Mouse (Mus musculus) limb, embryonic 11.5 days (tissue): ENCODE data around the gene Mecp2. TPM values are rescaled to one million over a fixed set of nuclear protein-coding genes. Genes with fewer than 3 reads are reported as not detected.
A peak's percentile ranks its signal among the peaks of the same experiment; 100 is the strongest.

Experiments
- ATAC-seq: fragments of 200-750 bp; cut with Nextera tagmentation; 2 replicates; pipeline ENCODE4 v1.8.0; 2017; ENCODE audit warnings: low read depth; ENCODE audit not compliant: insufficient number of reproducible peaks, low FRiP score, low TSS enrichment
- DNase-seq: peaks from one replicate; pipeline ENCODE4 v3.0.0-alpha.2; 2015; ENCODE audit warnings: low spot score
- H3K27ac ChIP-seq: fragments of 300-500 bp; sonication (generic); replicated peaks from 2 replicates; pipeline ENCODE4 v1.5.1; 2014; ENCODE audit warnings: low read depth, mild to moderate bottlenecking, low read length
- H3K27me3 ChIP-seq: fragments of 300-500 bp; sonication (generic); 2 replicates; pipeline ENCODE4 v1.6.1; 2014; ENCODE audit warnings: mild to moderate bottlenecking, low read length, mixed read lengths; ENCODE audit not compliant: control insufficient read depth, insufficient read depth
- H3K36me3 ChIP-seq: fragments of 300-500 bp; sonication (generic); 2 replicates; pipeline ENCODE4 v1.6.1; 2014; ENCODE audit warnings: mild to moderate bottlenecking, low read length, moderate library complexity, mixed read lengths; ENCODE audit not compliant: control insufficient read depth, insufficient read depth
- H3K4me1 ChIP-seq: fragments of 300-500 bp; sonication (generic); 2 replicates; pipeline ENCODE4 v1.6.1; 2014; ENCODE audit warnings: low read length, mixed read lengths; ENCODE audit not compliant: control insufficient read depth, insufficient read depth
- H3K4me2 ChIP-seq: fragments of 300-500 bp; sonication (generic); 2 replicates; pipeline ENCODE4 v1.6.1; 2014; ENCODE audit warnings: low read depth, mild to moderate bottlenecking, moderate library complexity; ENCODE audit not compliant: severe bottlenecking
- H3K4me3 ChIP-seq: fragments of 300-500 bp; sonication (generic); 2 replicates; pipeline ENCODE4 v1.5.1; 2014; ENCODE audit warnings: low read depth, low read length
- H3K9ac ChIP-seq: fragments of 300-500 bp; sonication (generic); 2 replicates; pipeline ENCODE4 v1.6.1; 2014; ENCODE audit warnings: mild to moderate bottlenecking, low read length
- H3K9me3 ChIP-seq: fragments of 300-500 bp; sonication (generic); 2 replicates; pipeline ENCODE4 v1.6.1; 2016; ENCODE audit warnings: low read length; ENCODE audit not compliant: control insufficient read depth
- WGBS: fragments of 180-500 bp; shearing (Covaris S2); extraction: QIAGEN DNeasy Blood & Tissue Kit; methylation state at CpG from one replicate; pipeline ENCODE4 v1.1.7; 2014; 5-methylcytosine and 5-hydroxymethylcytosine counted together
- polyA plus RNA-seq: library from polyadenylated mRNA; unstranded; fragments of >200 nt; fragmentation: Nextera tagmentation; extraction: Ambion mirVana; gene quantifications from 2 replicates; pipeline ENCODE4 v1.2.1, GENCODE M21; 2014

Gene Mecp2
- polyA plus RNA-seq, 1 experiment from 2014 or later: 13.1 TPM

DNA sequence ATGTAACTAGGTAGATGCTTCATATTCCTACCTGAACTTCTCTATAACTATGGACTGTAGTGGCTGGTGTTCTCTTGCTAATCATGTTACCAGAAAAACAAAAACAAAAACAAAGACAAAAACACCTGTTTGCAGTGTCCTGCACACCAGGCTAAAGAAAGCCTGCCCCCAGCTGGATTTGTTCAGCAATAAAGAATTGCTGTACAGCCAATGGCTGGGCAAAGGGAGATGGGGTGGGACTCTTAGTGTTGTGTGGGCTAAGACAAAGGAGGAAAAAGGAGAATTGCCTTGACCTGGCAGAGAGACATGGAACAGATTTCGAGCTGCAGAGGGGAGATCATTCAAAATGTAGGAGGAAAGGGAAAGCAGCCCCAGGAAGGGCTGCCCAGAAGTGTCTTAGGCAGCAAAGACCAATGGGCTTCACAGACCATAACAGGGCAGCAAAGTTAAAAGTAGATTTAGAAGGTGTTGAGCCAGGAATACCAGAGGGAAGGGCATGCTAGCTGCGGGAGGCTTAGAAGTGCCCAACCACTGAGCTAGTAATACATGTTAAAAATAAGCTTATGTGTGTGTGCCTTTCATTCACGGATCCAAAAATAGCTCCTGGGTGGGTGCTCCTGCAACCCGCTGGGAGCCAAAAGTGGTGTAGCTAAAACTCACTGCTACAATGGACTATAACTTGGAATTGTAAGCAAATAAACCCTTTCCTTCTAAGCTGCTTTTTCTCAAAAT lies 31.5 kb downstream of the Mecp2 start:
- no peak for ATAC-seq
- no peak for DNase-seq
- Histone ChIP-seq H3K9me3 (no peaks in the 10 kb centered on the region), H3K4me3 (no peak overlapping the region), H3K36me3 (no peaks in the 10 kb centered on the region), H3K27me3 (no peaks in the 10 kb centered on the region), H3K4me2 (no peak overlapping the region), H3K4me1 (no peaks in the 10 kb centered on the region), H3K27ac (no peak overlapping the region), H3K9ac (no peak overlapping the region)
- WGBS: 74% methylated on average over 4 of the region's 4 CpGs

DNA sequence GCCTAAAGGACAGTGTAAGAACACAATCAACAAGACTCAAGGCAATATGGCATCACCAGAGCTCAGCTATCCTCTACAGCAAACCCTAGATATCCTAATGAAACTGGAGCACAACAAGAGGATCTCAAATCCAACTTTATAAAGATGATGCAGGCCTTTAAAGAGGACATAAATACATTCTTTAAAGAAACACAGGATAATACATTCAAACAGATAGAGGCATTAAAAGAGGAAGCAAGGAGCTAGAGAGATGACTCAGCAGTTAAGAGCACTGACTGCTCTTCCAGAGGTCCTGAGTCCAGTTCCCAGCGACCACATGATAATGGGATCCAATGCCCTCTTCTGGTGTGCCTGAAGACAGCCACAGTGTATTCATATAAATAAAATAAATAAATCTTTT lies 40.0 kb downstream of the Mecp2 start:
- Histone ChIP-seq H3K36me3 (no peaks in the 10 kb centered on the region), H3K27ac (no peak overlapping the region), H3K4me3 (no peak overlapping the region), H3K9ac (no peak overlapping the region), H3K4me1 (no peaks in the 10 kb centered on the region), H3K4me2 (no peak overlapping the region), H3K27me3 (no peaks in the 10 kb centered on the region), H3K9me3 (no peaks in the 10 kb centered on the region)
- DNase-seq: no peak
- WGBS: 61% methylated on average over 1 of the region's 1 CpGs
- no peak for ATAC-seq

- Histone ChIP-seq H3K36me3 (no peaks in the 10 kb centered on the region), H3K27ac (peak overlapping the region; percentile 90; the same call in 1 of the 2 replicates), H3K9ac (peak overlapping the region; percentile 86), H3K4me1 (no peaks in the 10 kb centered on the region), H3K9me3 (no peaks in the 10 kb centered on the region), H3K27me3 (peaks cover 10% of the 10 kb centered on the region; the same call in 1 of the 2 replicates), H3K4me3 (peak overlapping the region; percentile 59), H3K4me2 (peak overlapping the region; percentile 25; the same call in 1 of the 2 replicates)
- WGBS: 8% methylated on average over 25 of the region's 27 CpGs
- DNase-seq: peak; percentile 94
- peak; percentile 99 for ATAC-seq
Observed at GRCm38 (mm10) chrX:74085601-74086038, 49.5 kb downstream of the Mecp2 start.

GRCm38 (mm10) chrX:74084946-74085498 lies 50.1 kb downstream of the Mecp2 start:
- H3K9ac ChIP-seq: peak overlapping the region; percentile 86
- ATAC-seq (peak; percentile 74), DNase-seq (peak; percentile 79)
- 19% methylated on average over 17 of the region's 56 CpGs for WGBS
- peak overlapping the region; percentile 59 for H3K4me3 ChIP-seq
- H3K27ac ChIP-seq: peak overlapping the region; percentile 90
- no peaks in the 10 kb centered on the region for H3K4me1 ChIP-seq
- peak overlapping the region; percentile 60 for H3K4me2 ChIP-seq
- H3K27me3 ChIP-seq: peaks cover 10% of the 10 kb centered on the region; the same call in 1 of the 2 replicates
- no peaks in the 10 kb centered on the region for H3K36me3 ChIP-seq
- no peaks in the 10 kb centered on the region for H3K9me3 ChIP-seq

DNA sequence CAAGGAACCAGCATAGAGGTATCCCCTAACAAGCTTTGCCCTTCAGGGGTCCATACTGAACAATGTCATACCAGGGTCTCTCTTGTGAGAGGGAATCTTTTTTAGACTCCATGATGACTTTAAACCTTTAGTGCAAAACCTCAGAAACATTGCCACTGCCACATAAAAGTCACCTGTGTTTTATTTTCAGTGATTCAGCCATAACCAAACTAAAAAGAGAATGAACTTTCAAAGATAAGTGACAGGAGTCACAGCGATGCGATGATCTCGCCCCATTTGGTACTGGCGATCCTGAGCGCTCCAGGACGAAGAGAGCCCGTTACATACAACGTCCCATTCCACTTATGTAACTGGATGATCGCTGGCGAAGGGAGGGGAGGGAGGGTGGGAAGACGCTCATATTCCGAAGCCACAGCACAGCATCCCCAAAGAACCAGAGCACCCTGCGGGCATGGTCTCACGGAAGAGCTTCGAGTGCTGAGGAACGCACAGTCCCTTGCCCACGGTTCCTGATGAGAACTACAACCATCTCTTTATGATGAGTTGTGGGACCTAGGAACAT lies 50.8 kb downstream of the Mecp2 start:
- no peaks in the 10 kb centered on the region for H3K4me1 ChIP-seq
- DNase-seq: peak; percentile 20
- peak overlapping the region; percentile 60 for H3K4me2 ChIP-seq
- ATAC-seq: no peak
- H3K9me3 ChIP-seq: no peaks in the 10 kb centered on the region
- WGBS: 33% methylated on average over 17 of the region's 17 CpGs
- no peak overlapping the region for H3K27ac ChIP-seq
- no peaks in the 10 kb centered on the region for H3K36me3 ChIP-seq
- peaks cover 10% of the 10 kb centered on the region; the same call in 1 of the 2 replicates for H3K27me3 ChIP-seq
- H3K9ac ChIP-seq: peak overlapping the region; percentile 86
- H3K4me3 ChIP-seq: peak overlapping the region; percentile 59

DNA sequence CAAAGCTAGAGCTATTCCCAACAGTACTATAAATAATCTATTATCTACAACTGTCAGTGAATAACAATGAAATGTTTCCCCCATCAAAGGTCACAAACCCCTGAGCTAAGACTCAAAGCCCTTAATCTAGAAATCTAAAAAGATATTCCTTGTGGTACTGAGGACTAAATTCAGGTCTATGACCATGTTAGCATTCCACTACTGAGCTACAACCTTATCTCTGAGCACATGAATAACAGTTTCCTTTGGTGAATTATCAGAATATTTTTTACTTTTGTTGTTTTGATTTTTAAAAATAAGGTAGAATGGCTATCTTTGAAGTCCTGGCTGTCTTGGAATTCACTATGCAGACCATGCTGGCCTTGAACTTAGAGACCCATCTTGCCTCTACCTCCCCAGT lies 64.4 kb downstream of the Mecp2 start:
- H3K4me1 ChIP-seq: no peaks in the 10 kb centered on the region
- H3K36me3 ChIP-seq: no peaks in the 10 kb centered on the region
- no peak for DNase-seq
- no peak overlapping the region for H3K4me3 ChIP-seq
- H3K9ac ChIP-seq: no peak overlapping the region
- no peak for ATAC-seq
- no peaks in the 10 kb centered on the region for H3K9me3 ChIP-seq
- H3K4me2 ChIP-seq: no peak overlapping the region
- no peaks in the 10 kb centered on the region for H3K27me3 ChIP-seq
- H3K27ac ChIP-seq: no peak overlapping the region

DNA sequence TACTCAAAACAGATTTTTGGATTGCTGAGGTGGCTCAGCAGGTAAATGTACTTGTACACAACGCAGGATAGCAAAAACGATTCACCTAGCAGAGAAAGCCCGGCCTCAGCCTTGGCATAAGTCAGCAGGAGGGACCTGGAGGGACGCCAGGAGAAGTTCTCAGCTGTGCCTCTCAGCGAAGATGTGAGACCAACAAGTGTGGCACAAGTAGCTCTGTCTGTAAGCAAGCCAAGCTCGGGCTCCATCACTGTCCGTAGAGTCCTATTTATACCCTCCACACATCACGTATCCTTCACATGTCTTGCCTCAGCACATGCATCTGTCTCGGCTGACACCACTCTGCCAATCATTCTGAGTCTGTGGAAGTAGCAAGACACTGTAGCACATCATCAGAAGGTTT lies 67.3 kb downstream of the Mecp2 start:
- H3K36me3 ChIP-seq: no peaks in the 10 kb centered on the region
- H3K9ac ChIP-seq: no peak overlapping the region
- H3K27ac ChIP-seq: no peak overlapping the region
- no peak overlapping the region for H3K4me2 ChIP-seq
- 87% methylated on average over 9 of the region's 9 CpGs for WGBS
- H3K4me3 ChIP-seq: no peak overlapping the region
- H3K4me1 ChIP-seq: no peaks in the 10 kb centered on the region
- ATAC-seq: no peak
- no peaks in the 10 kb centered on the region for H3K9me3 ChIP-seq
- DNase-seq: no peak
- no peaks in the 10 kb centered on the region for H3K27me3 ChIP-seq

DNA sequence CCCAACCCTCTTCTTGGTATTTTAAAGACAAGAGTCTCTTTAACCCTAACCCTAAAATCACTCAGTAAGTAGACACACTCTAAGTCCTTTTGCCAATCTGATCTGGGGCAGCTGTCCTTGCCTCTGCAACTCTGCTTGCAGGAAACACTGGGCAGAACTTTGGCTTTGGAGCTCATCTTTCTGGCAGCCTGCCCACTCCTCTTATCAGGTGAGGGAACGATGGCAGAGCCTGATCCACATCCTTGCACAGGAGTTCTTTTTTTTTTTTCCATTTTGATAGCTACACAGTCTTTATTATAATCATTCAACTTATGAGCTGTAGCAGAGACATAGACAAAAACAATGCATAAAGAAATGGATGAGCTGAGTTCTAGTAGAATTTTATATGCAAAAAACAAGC lies 90.1 kb downstream of the Mecp2 start:
- WGBS: 81% methylated on average over 1 of the region's 1 CpGs
- Histone ChIP-seq H3K9ac (no peak overlapping the region), H3K27ac (no peak overlapping the region), H3K4me1 (no peaks in the 10 kb centered on the region), H3K36me3 (no peaks in the 10 kb centered on the region), H3K4me3 (no peak overlapping the region), H3K27me3 (no peaks in the 10 kb centered on the region), H3K9me3 (no peaks in the 10 kb centered on the region), H3K4me2 (no peak overlapping the region)
- ATAC-seq (no peak), DNase-seq (no peak)
